Mouse (Mus musculus): ENCODE results near the gene Frk.
"Not testable (repeated sequence)": the region's sequence is repeated elsewhere in the genome, so short reads cannot be mapped to it uniquely, and the experiment has no call there.

Gene Frk

GRCm38 (mm10) chr10:34617216-34617615 is 134.0 kb downstream of the Frk start:
- DNase-seq (ENCODE audit: low spot score): peak; percentile 59

- DNase-seq (ENCODE audit: low spot score): peak; percentile 3
Measured at GRCm38 (mm10) chr10:34618490-34618889, 135.3 kb downstream of the Frk start.

GRCm38 (mm10) chr10:34620540-34620939 is 137.3 kb downstream of the Frk start:
- DNase-seq (ENCODE audit: low spot score): not testable (repeated sequence)

- DNase-seq (ENCODE audit: low spot score): peak; percentile 7
Measured at GRCm38 (mm10) chr10:34638245-34638644, 155.0 kb downstream of the Frk start.
